Mouse (Mus musculus): ENCODE data around the gene Celf1. TPM values are rescaled to one million over a fixed set of nuclear protein-coding genes. Genes with fewer than 3 reads are reported as not detected.
A peak's percentile ranks its signal among the peaks of the same experiment; 100 is the strongest.
"Not testable (repeated sequence)": the region's sequence is repeated elsewhere in the genome, so short reads cannot be mapped to it uniquely, and the experiment has no call there.

Gene Celf1
- total RNA-seq (2021) = 92.6 and 96.8 TPM in 2 replicates
- long read RNA-seq, full-length matches to known transcripts = 5 of 30 reads
- long read RNA-seq, partial matches to known transcripts = 5 of 30 reads
- long read RNA-seq, other reads (novel, unspliced or antisense) = 20 of 30 reads

GRCm38 (mm10) chr2:90940233-90941229 is at the start of gene Celf1:
Celf1 (plus strand) TSS chr2:90940382.
- peak; percentile 87 for DNase-seq

GRCm38 (mm10) chr2:90893673-90894298 is 46.4 kb upstream of the Celf1 start:
- no peak for DNase-seq

- DNase-seq = not testable (repeated sequence)
Measured at GRCm38 (mm10) chr2:90894299-90894677, 45.9 kb upstream of the Celf1 start.

- no peak for DNase-seq
Measured at GRCm38 (mm10) chr2:90903398-90903797, 36.8 kb upstream of the Celf1 start.

GRCm38 (mm10) chr2:90904076-90904855 is 35.9 kb upstream of the Celf1 start, which contains the start of the genes Kbtbd4 and Ndufs3:
Kbtbd4 (plus strand) TSS chr2:90904740.
Ndufs3 (minus strand) TSS chr2:90904827.
- DNase-seq = peak; percentile 88

- DNase-seq = peak; percentile 15
Measured at GRCm38 (mm10) chr2:90904856-90905224, 35.3 kb upstream of the Celf1 start.

GRCm38 (mm10) chr2:90906721-90907120 is 33.5 kb upstream of the Celf1 start:
- no peak for DNase-seq

GRCm38 (mm10) chr2:90910861-90911260 is 29.3 kb upstream of the Celf1 start:
- DNase-seq = no peak

- no peak for DNase-seq
Measured at GRCm38 (mm10) chr2:90911668-90912067, 28.5 kb upstream of the Celf1 start.

GRCm38 (mm10) chr2:90913671-90914070 is 26.5 kb upstream of the Celf1 start:
- DNase-seq = no peak

GRCm38 (mm10) chr2:90915516-90915915 is 24.7 kb upstream of the Celf1 start:
- DNase-seq = no peak

- no peak for DNase-seq
Measured at GRCm38 (mm10) chr2:90916560-90917232, 23.5 kb upstream of the Celf1 start.

GRCm38 (mm10) chr2:90917233-90917998 is 22.8 kb upstream of the Celf1 start:
- peak; percentile 72 for DNase-seq

- no peak for DNase-seq
Measured at GRCm38 (mm10) chr2:90917999-90918698, 22.0 kb upstream of the Celf1 start.

- no peak for DNase-seq
Measured at GRCm38 (mm10) chr2:90921178-90921577, 19.0 kb upstream of the Celf1 start.

GRCm38 (mm10) chr2:90922636-90923035 is 17.5 kb upstream of the Celf1 start:
- DNase-seq = no peak

- DNase-seq = no peak
Measured at GRCm38 (mm10) chr2:90928566-90928965, 11.6 kb upstream of the Celf1 start.

- DNase-seq = no peak
Measured at GRCm38 (mm10) chr2:90931829-90932228, 8.4 kb upstream of the Celf1 start.

GRCm38 (mm10) chr2:90932273-90932672 is 7.9 kb upstream of the Celf1 start:
- DNase-seq = no peak

GRCm38 (mm10) chr2:90938362-90938761 is 1.8 kb upstream of the Celf1 start:
- no peak for DNase-seq

Data from adrenal gland, postnatal 25 days (tissue).